8 mouse cellular contexts compared by ENCODE assay signal in the genomic region with DNA sequence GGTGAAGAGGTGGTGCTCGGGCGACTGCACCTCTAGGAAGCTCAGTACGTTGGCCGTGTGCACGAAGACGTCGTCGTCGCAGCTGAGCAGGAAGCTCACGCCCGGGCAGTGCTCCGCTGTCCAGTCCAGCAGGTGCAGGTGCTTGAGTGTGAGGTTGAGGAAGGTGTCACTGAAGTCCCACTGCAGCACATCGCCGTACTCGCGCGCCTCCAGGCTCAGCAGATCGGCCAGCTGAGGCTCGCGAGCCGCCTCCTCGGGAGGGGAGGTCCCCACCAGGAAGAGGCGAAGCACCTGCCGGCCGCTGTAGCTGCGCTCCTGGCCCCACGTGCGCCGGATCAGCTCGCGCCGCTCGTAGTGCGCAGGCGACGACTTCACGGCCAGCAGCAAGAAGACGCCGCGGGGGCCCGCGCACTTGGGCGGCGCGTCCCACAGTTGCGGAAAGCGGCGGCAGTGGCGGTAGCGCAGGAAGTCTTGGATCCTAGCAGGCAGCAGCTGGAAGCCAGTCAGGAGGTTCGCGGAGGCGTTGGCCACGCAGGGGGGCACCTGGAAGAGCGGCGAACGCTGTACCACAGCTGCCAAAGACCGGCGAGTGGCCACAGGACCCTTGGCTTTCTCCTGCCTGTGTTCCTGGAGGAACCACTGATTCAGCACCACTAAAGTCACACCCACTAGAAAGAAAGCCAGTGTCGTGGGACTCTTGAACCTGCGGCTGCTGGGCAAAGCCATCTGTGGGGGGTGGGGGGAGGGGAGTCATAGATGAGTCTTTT. TPM values are rescaled to one million over a fixed set of nuclear protein-coding genes. Genes with fewer than 3 reads are reported as not detected.
DNase-seq lines count a peak whose midpoint lies in the region; ATAC-seq lines count a peak whose summit lies in the region.

No protein-coding gene starts in this region.

- peak overlapping the region; percentile 70 for H3K4me2 ChIP-seq in forebrain, embryonic 11.5 days (ENCODE audit: low read depth, low read length, severe bottlenecking)

- no peaks in the 10 kb centered on the region for H3K36me3 ChIP-seq in forebrain, embryonic 11.5 days (ENCODE audit: control insufficient read depth, insufficient read depth, low read length)
- H3K36me3 ChIP-seq in limb, embryonic 10.5 days = no peaks in the 10 kb centered on the region

- peaks cover 57% of the 10 kb centered on the region for H3K27me3 ChIP-seq in forebrain, embryonic 11.5 days (ENCODE audit: control insufficient read depth, insufficient read depth, low read length)
- H3K27me3 ChIP-seq in limb, embryonic 10.5 days (ENCODE audit: low read depth, poor library complexity, severe bottlenecking) = peaks cover 69% of the 10 kb centered on the region

- no peak overlapping the region for H3K27ac ChIP-seq in forebrain, embryonic 11.5 days (ENCODE audit: low read depth, low read length)
- H3K27ac ChIP-seq in limb, embryonic 10.5 days = no peak overlapping the region

- peak; percentile 45 for ATAC-seq in forebrain, embryonic 11.5 days (replicated peaks; ENCODE audit: low FRiP score)

- peak overlapping the region; percentile 32 for H3K4me3 ChIP-seq in forebrain, embryonic 11.5 days (ENCODE audit: low read depth, low read length)
- H3K4me3 ChIP-seq in limb, embryonic 10.5 days = peak overlapping the region; percentile 48

- peak; percentile 42 to 45 for DNase-seq in left cerebral cortex, adult 18-20 months (ENCODE audit: low spot score in 2 of 2)
- DNase-seq in left cerebral cortex, adult 8-10 months (ENCODE audit: low spot score in 2 of 2) = no peak
- DNase-seq in adrenal gland, postnatal 14 days = peak; percentile 50
- peak; percentile 71 for DNase-seq in forebrain, embryonic 11.5 days (ENCODE audit: low spot score)
- DNase-seq in limb, embryonic 10.5 days (ENCODE audit: low spot score) = peak; percentile 43
- peak; percentile 47 for DNase-seq in naive thymus-derived CD4-positive, alpha-beta T cell, adult 2 months (ENCODE audit: low read depth)
- DNase-seq in ovary, postnatal 10 days (ENCODE audit: low spot score) = no peak
- DNase-seq in urinary bladder, postnatal 36 days (ENCODE audit: low spot score in 2 of 2) = no peak

- WGBS in forebrain, embryonic 11.5 days = 2% methylated on average over 61 of the region's 61 CpGs
- WGBS in limb, embryonic 10.5 days = 4% methylated on average over 61 of the region's 61 CpGs

- H3K9ac ChIP-seq in forebrain, embryonic 11.5 days (ENCODE audit: low read length) = peak overlapping the region; percentile 29

- H3K4me1 ChIP-seq in forebrain, embryonic 11.5 days (replicated peaks; ENCODE audit: control insufficient read depth, insufficient read depth, low read length) = peaks cover 11% of the 10 kb centered on the region; the same call in 1 of the 2 replicates
- peaks cover 11% of the 10 kb centered on the region for H3K4me1 ChIP-seq in limb, embryonic 10.5 days

- H3K9me3 ChIP-seq in forebrain, embryonic 11.5 days (ENCODE audit: control insufficient read depth, low read length) = no peaks in the 10 kb centered on the region
- no peaks in the 10 kb centered on the region for H3K9me3 ChIP-seq in limb, embryonic 10.5 days (replicated peaks)

RNA-seq across cellular contexts. Expression of a gene that starts 5.1 kb away (rescaled TPM):
- under 1 TPM; 0.21 to 0.42 TPM for total RNA-seq in left cerebral cortex, adult 18-20 months (2021)
- total RNA-seq in left cerebral cortex, adult 8-10 months (2022) = under 1 TPM; 0.15 to 0.41 (median 0.28) TPM
- total RNA-seq in adrenal gland, postnatal 14 days (2021) = 5.6 and 8.5 TPM in 2 replicates
- polyA plus RNA-seq in forebrain, embryonic 11.5 days (2014; fragmentation: Nextera tagmentation; extraction: Ambion mirVana) = not detected in 2 replicates
- not detected in 2 replicates for polyA plus RNA-seq in limb, embryonic 10.5 days (2016; fragmentation: Nextera tagmentation; extraction: Ambion mirVana)

RNA-seq across cellular contexts. Expression of a gene that starts 16.1 kb away (rescaled TPM):
- total RNA-seq in left cerebral cortex, adult 18-20 months (2021) = 10 to 100 TPM; 30.4 to 35.0 TPM
- total RNA-seq in left cerebral cortex, adult 8-10 months (2022) = 10 to 100 TPM; 30.8 to 35.2 (median 31.7) TPM
- 6.2 and 9.8 TPM in 2 replicates for total RNA-seq in adrenal gland, postnatal 14 days (2021)
- 5.8 and 6.1 TPM in 2 replicates for polyA plus RNA-seq in forebrain, embryonic 11.5 days (2014; fragmentation: Nextera tagmentation; extraction: Ambion mirVana)
- polyA plus RNA-seq in limb, embryonic 10.5 days (2016; fragmentation: Nextera tagmentation; extraction: Ambion mirVana) = 3.4 and 4.5 TPM in 2 replicates

RNA-seq across cellular contexts. Expression of a gene that starts 48.9 kb away (rescaled TPM):
- total RNA-seq in left cerebral cortex, adult 18-20 months (2021) = under 1 TPM; 0.60 to 0.66 TPM
- 1 to 10 TPM in 1 of 4 experiments, under 1 TPM in 3; 0.55 to 1.4 (median 0.73) TPM for total RNA-seq in left cerebral cortex, adult 8-10 months (2022)
- 2.1 and 2.4 TPM in 2 replicates for total RNA-seq in adrenal gland, postnatal 14 days (2021)
- 0.32 TPM in 1 of 2 replicates, not detected in the other for polyA plus RNA-seq in forebrain, embryonic 11.5 days (2014; fragmentation: Nextera tagmentation; extraction: Ambion mirVana)
- 0.13 TPM in 2 replicates for polyA plus RNA-seq in limb, embryonic 10.5 days (2016; fragmentation: Nextera tagmentation; extraction: Ambion mirVana)

Comparison
In these comparisons a context has a peak if more than half of its experiments do, and no peak if none do; other contexts are left out.
1. DNase-seq: peak in left cerebral cortex, adult 18-20 months (2 of 2), adrenal gland, postnatal 14 days (single experiment), forebrain, embryonic 11.5 days (single experiment), limb, embryonic 10.5 days (single experiment) and naive thymus-derived CD4-positive, alpha-beta T cell, adult 2 months (single experiment); none in left cerebral cortex, adult 8-10 months (0 of 2), ovary, postnatal 10 days (single experiment) and urinary bladder, postnatal 36 days (0 of 2).